Mouse (Mus musculus) kidney, embryonic 16.5 days (tissue): ENCODE results near the gene Cd3e. TPM values are rescaled to one million over a fixed set of nuclear protein-coding genes. Genes with fewer than 3 reads are reported as not detected.
A peak's percentile ranks its signal among the peaks of the same experiment; 100 is the strongest.

ENCODE experiments used
- ATAC-seq: fragments of 200-750 bp; cut with Nextera tagmentation; 2 replicates; pipeline ENCODE4 v1.8.0; 2017; ENCODE audit warnings: moderate TSS enrichment; ENCODE audit not compliant: low FRiP score, low TSS enrichment
- H3K27ac ChIP-seq: fragments of 300-500 bp; sonication (generic); 2 replicates; pipeline ENCODE4 v1.5.1; 2014; ENCODE audit warnings: low read length
- H3K27me3 ChIP-seq: fragments of 300-500 bp; sonication (generic); 2 replicates; pipeline ENCODE4 v1.6.1; 2014; ENCODE audit warnings: low read length, control low read depth, mixed read lengths; ENCODE audit not compliant: insufficient read depth
- H3K36me3 ChIP-seq: fragments of 300-500 bp; sonication (generic); 2 replicates; pipeline ENCODE4 v1.6.1; 2014; ENCODE audit warnings: low read length, control low read depth, mixed read lengths; ENCODE audit not compliant: insufficient read depth
- H3K4me1 ChIP-seq: fragments of 300-500 bp; sonication (generic); 2 replicates; pipeline ENCODE4 v1.6.1; 2014; ENCODE audit warnings: low read length, control low read depth, mixed read lengths; ENCODE audit not compliant: insufficient read depth
- H3K4me2 ChIP-seq: fragments of 300-500 bp; sonication (generic); replicated peaks from 2 replicates; pipeline ENCODE4 v1.6.1; 2014; ENCODE audit warnings: low read depth, low read length
- H3K4me3 ChIP-seq: fragments of 300-500 bp; sonication (generic); 2 replicates; pipeline ENCODE4 v1.5.1; 2014; ENCODE audit warnings: mild to moderate bottlenecking, low read length
- H3K9ac ChIP-seq: fragments of 300-500 bp; sonication (generic); replicated peaks from 2 replicates; pipeline ENCODE4 v1.6.1; 2014; ENCODE audit warnings: low read length
- H3K9me3 ChIP-seq: fragments of 300-500 bp; sonication (generic); 2 replicates; pipeline ENCODE4 v1.6.1; 2016; ENCODE audit warnings: low read length, control low read depth
- WGBS: fragments of 180-500 bp; shearing (Covaris S2); extraction: QIAGEN DNeasy Blood & Tissue Kit; methylation state at CpG from one replicate; pipeline ENCODE4 v1.1.7; 2014; 5-methylcytosine and 5-hydroxymethylcytosine counted together
- polyA plus RNA-seq: library from polyadenylated mRNA; unstranded; fragments of >200 nt; fragmentation: Nextera tagmentation; extraction: Ambion mirVana; gene quantifications from 2 replicates; pipeline ENCODE4 v1.2.1, GENCODE M21; 2015

The Cd3e gene
- polyA plus RNA-seq: not detected in 2 replicates

GRCm38 (mm10) chr9:45009180-45010078 lies at the start of gene Cd3e:
Gene Cd3e (minus strand): TSS chr9:45009627.
- Histone ChIP-seq H3K4me2 (no peak within 1 kb of the TSS), H3K27me3 (no peaks in the 10 kb centered on the region), H3K9ac (no peak within 1 kb of the TSS), H3K4me3 (no peak within 1 kb of the TSS), H3K4me1 (no peaks in the 10 kb centered on the region), H3K9me3 (no peaks in the 10 kb centered on the region), H3K27ac (no peak within 1 kb of the TSS), H3K36me3 (no peaks in the 10 kb centered on the region)
- 84% methylated on average over 19 of the region's 19 CpGs for WGBS
- ATAC-seq: no peak

- Histone ChIP-seq H3K27ac (no peak overlapping the region), H3K9me3 (no peaks in the 10 kb centered on the region), H3K4me2 (no peak overlapping the region), H3K4me3 (no peak overlapping the region), H3K36me3 (no peaks in the 10 kb centered on the region), H3K27me3 (no peaks in the 10 kb centered on the region; the same call in 1 of the 2 replicates), H3K4me1 (no peaks in the 10 kb centered on the region), H3K9ac (no peak overlapping the region)
- WGBS: 33% methylated on average over 5 of the region's 5 CpGs
- no peak for ATAC-seq
These were observed 49.0 kb upstream of the Cd3e start for GRCm38 (mm10) chr9:45058304-45058940.

- Histone ChIP-seq H3K9ac (peak within 1 kb of the TSS; percentile 77), H3K27ac (peak within 1 kb of the TSS; percentile 95), H3K9me3 (no peaks in the 10 kb centered on the region), H3K27me3 (peaks cover 6% of the 10 kb centered on the region; the same call in 1 of the 2 replicates), H3K4me2 (peak within 1 kb of the TSS; percentile 74), H3K4me3 (peak within 1 kb of the TSS; percentile 75), H3K4me1 (no peaks in the 10 kb centered on the region), H3K36me3 (no peaks in the 10 kb centered on the region)
- under 1% methylated on average over 33 of the region's 33 CpGs for WGBS
- ATAC-seq: peak; percentile 96
These were observed 45.8 kb upstream of the Cd3e start, which contains the start of gene Mpzl3 for GRCm38 (mm10) chr9:45055082-45055713. Gene Mpzl3 (plus strand): TSS chr9:45055186.

- H3K4me3 ChIP-seq: no peak overlapping the region
- H3K27me3 ChIP-seq: peaks cover 6% of the 10 kb centered on the region; the same call in 1 of the 2 replicates
- no peaks in the 10 kb centered on the region for H3K9me3 ChIP-seq
- no peak overlapping the region for H3K27ac ChIP-seq
- H3K36me3 ChIP-seq: no peaks in the 10 kb centered on the region
- WGBS: 90% methylated on average over 2 of the region's 2 CpGs
- H3K9ac ChIP-seq: no peak overlapping the region
- no peak overlapping the region for H3K4me2 ChIP-seq
- ATAC-seq: no peak
- no peaks in the 10 kb centered on the region for H3K4me1 ChIP-seq
These were observed 40.9 kb upstream of the Cd3e start for GRCm38 (mm10) chr9:45050301-45050700.

GRCm38 (mm10) chr9:45049731-45050130 lies 40.3 kb upstream of the Cd3e start:
- WGBS: 94% methylated on average over 1 of the region's 1 CpGs
- Histone ChIP-seq H3K27me3 (peaks cover 10% of the 10 kb centered on the region; the same call in 1 of the 2 replicates), H3K4me3 (no peak overlapping the region), H3K9ac (no peak overlapping the region), H3K27ac (no peak overlapping the region), H3K36me3 (no peaks in the 10 kb centered on the region), H3K4me2 (no peak overlapping the region), H3K4me1 (no peaks in the 10 kb centered on the region), H3K9me3 (no peaks in the 10 kb centered on the region)
- no peak for ATAC-seq

GRCm38 (mm10) chr9:45048511-45048910 lies 39.1 kb upstream of the Cd3e start:
- 23% methylated on average over 4 of the region's 4 CpGs for WGBS
- H3K36me3 ChIP-seq: no peaks in the 10 kb centered on the region
- no peak overlapping the region for H3K27ac ChIP-seq
- no peaks in the 10 kb centered on the region for H3K9me3 ChIP-seq
- no peak overlapping the region for H3K9ac ChIP-seq
- peaks cover 17% of the 10 kb centered on the region; the same call in 1 of the 2 replicates for H3K27me3 ChIP-seq
- no peak overlapping the region for H3K4me3 ChIP-seq
- peaks cover 5% of the 10 kb centered on the region for H3K4me1 ChIP-seq
- H3K4me2 ChIP-seq: no peak overlapping the region
- no peak for ATAC-seq

GRCm38 (mm10) chr9:45046973-45047372 lies 37.5 kb upstream of the Cd3e start:
- Histone ChIP-seq H3K9me3 (no peaks in the 10 kb centered on the region), H3K27me3 (peaks cover 21% of the 10 kb centered on the region), H3K27ac (no peak overlapping the region), H3K4me2 (no peak overlapping the region), H3K4me3 (no peak overlapping the region), H3K9ac (no peak overlapping the region), H3K4me1 (peaks cover 16% of the 10 kb centered on the region), H3K36me3 (no peaks in the 10 kb centered on the region)
- no peak for ATAC-seq
- 83% methylated on average over 16 of the region's 16 CpGs for WGBS

- 2% methylated on average over 10 of the region's 10 CpGs for WGBS
- Histone ChIP-seq H3K4me3 (peak overlapping the region; percentile 48), H3K4me2 (peak overlapping the region; percentile 62), H3K27ac (peak overlapping the region; percentile 78), H3K27me3 (peaks cover 43% of the 10 kb centered on the region), H3K36me3 (no peaks in the 10 kb centered on the region), H3K9ac (peak overlapping the region; percentile 63), H3K9me3 (no peaks in the 10 kb centered on the region), H3K4me1 (peaks cover 28% of the 10 kb centered on the region)
- ATAC-seq: peak; percentile 55; the same call in 1 of the 2 replicates
These were observed 33.5 kb upstream of the Cd3e start for GRCm38 (mm10) chr9:45042947-45043346.

- H3K9ac ChIP-seq: peak overlapping the region; percentile 63
- H3K36me3 ChIP-seq: no peaks in the 10 kb centered on the region
- H3K4me3 ChIP-seq: peak overlapping the region; percentile 48
- H3K4me2 ChIP-seq: peak overlapping the region; percentile 62
- peak overlapping the region; percentile 78 for H3K27ac ChIP-seq
- no peaks in the 10 kb centered on the region for H3K9me3 ChIP-seq
- H3K27me3 ChIP-seq: peaks cover 43% of the 10 kb centered on the region
- WGBS: 2% methylated on average over 20 of the region's 20 CpGs
- H3K4me1 ChIP-seq: peaks cover 28% of the 10 kb centered on the region
- peak; percentile 95 for ATAC-seq
These were observed 32.8 kb upstream of the Cd3e start for GRCm38 (mm10) chr9:45042056-45042720.
